Mouse (Mus musculus): ENCODE results near the gene Gcn1l1. TPM values are rescaled to one million over a fixed set of nuclear protein-coding genes. Genes with fewer than 3 reads are reported as not detected.
"Not testable (repeated sequence)": the region's sequence is repeated elsewhere in the genome, so short reads cannot be mapped to it uniquely, and the experiment has no call there.

Gene Gcn1l1
- 52.5 and 61.2 TPM in 2 replicates for polyA plus RNA-seq (2016; fragmentation: Nextera tagmentation; extraction: Ambion mirVana)

DNA sequence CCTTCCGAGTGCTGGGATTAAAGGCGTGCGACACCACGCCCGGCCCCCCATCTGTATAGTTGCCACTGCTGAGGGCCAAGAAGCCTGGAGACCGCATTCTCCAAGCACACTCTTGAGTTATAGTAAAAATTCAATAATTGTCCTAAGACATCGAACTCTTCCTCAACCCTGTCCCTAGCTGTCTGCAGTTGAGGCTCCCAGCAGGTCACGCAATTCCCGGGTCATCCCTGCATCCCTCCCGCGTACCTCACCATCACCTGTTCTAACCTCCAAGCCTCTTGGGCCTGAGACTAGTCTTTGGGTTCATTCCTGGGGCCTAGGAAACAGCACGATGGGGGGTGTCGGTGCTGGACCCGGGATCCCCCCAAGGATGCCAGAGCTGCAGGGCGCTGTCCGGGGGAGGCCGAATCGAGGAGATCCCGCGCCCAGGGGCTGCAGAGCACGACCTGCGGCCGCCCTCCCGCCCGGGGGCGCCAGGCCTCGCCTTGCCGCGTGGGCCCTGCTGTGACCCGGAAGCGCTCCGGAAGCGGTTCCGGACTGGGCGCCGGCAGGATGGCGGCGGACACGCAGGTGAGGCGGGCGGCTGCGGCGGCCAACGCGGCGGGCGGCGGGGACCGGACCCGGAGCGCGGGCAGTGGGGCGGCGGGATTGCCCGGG is at the start of gene Gcn1l1:
Gene Gcn1l1, plus strand, starts transcription at position 518 of the 657 bp plus-strand sequence.
- H3K27ac ChIP-seq (replicated peaks), result peak within 1 kb of the TSS; percentile 92
- DNase-seq (ENCODE audit: low spot score), result peak; percentile 85
- peaks cover 64% of the 10 kb centered on the region for H3K36me3 ChIP-seq
- peaks cover 77% of the 10 kb centered on the region for H3K4me1 ChIP-seq
- no peaks in the 10 kb centered on the region for H3K9me3 ChIP-seq (replicated peaks)
- 2% methylated on average over 55 of the region's 55 CpGs for WGBS
- no peaks in the 10 kb centered on the region for H3K27me3 ChIP-seq (ENCODE audit: low read depth, poor library complexity, severe bottlenecking)
- H3K4me3 ChIP-seq, result peak within 1 kb of the TSS; percentile 99

DNA sequence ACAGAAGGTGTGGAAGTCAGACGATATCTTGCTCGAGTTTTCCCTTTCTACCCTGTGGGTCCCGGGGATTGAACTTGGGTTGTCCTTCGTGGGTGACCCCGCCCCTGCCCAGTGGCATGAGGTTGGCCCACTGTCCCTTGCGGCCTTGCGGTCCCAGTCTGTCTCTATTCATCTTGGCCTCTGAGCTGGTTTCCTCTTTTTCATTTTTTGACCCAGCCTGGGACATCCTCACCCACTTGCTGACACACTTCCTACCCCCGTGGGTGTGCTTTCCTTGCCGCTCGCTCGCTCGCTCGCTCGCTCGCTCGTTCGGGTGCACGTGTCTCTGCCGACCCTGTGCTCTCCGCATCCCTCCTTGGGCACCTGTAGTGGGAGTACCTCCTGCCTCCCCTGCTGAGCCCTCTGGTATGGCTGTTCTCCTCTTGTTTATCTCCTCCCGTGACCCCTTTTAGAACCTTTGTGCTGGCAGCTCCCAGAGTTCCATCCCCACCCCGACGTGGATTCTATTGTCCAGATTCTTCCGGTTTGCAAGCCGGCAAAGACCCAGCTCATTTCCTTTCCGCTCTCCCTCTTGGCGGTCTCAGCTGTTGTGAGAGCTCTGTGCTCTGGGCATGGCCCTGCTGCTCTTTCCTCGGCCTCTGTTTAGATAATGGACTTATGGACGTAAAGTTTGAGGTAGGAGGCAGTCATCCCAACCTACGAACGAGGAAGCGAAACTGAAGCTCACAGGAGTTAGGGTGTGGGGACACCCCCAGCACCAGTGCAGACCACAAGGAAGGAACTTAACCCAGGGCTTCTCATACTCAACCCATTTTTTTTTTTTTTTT is 48.8 kb upstream of the Gcn1l1 start:
- Histone ChIP-seq H3K36me3 (peaks cover 20% of the 10 kb centered on the region), H3K9me3 (replicated peaks) (no peaks in the 10 kb centered on the region), H3K4me3 (no peak overlapping the region), H3K4me1 (peaks cover 28% of the 10 kb centered on the region), H3K27ac (replicated peaks) (no peak overlapping the region; the same call in 1 of the 2 replicates), H3K27me3 (ENCODE audit: low read depth, poor library complexity, severe bottlenecking) (no peaks in the 10 kb centered on the region)
- DNase-seq (ENCODE audit: low spot score), result no peak
- WGBS, result 81% methylated on average over 32 of the region's 32 CpGs

DNA sequence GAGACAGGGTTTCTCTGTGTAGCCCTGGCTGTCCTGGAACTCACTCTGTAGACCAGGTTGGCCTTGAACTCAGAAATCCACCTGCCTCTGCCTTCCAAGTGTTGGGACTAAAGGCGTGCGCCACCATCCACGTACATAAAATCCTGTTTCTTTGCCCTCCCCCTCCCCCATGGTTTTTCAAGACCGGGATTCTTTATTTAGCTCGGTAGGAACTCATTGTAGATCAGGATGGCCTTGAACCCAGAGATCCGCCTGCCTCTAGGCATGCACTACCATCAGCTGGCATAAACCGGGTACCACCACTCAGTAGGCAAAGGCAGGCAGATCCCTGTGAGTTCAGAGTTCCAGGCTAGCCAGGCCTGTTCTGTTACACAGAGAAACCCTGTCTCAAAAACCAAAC is 48.1 kb upstream of the Gcn1l1 start:
- no peak for DNase-seq (ENCODE audit: low spot score)
- H3K4me3 ChIP-seq, result no peak overlapping the region
- H3K27me3 ChIP-seq (ENCODE audit: low read depth, poor library complexity, severe bottlenecking), result no peaks in the 10 kb centered on the region
- H3K27ac ChIP-seq (replicated peaks), result no peak overlapping the region
- H3K9me3 ChIP-seq (replicated peaks), result no peaks in the 10 kb centered on the region
- 94% methylated on average over 7 of the region's 7 CpGs for WGBS
- H3K36me3 ChIP-seq, result peaks cover 20% of the 10 kb centered on the region
- H3K4me1 ChIP-seq, result peaks cover 32% of the 10 kb centered on the region

DNA sequence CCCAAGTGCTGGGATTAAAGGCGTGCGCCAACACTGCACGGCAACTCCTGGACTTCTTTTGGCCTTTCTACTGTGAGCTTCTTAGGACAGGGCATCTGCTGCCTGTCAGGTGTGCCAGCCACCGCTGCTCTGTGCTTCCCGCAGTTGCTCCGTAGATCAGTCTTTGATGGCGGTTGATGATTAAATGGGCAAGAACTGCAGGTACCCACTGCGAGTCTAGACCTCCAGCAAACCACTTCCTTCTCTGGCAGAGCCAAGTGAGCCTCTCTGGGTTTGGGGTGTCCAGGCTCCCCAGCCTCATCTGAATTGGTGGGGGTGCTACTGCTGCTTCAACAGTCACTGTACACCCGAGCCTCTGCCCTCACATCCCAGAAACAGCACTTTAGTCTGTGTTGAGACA is 47.6 kb upstream of the Gcn1l1 start:
- Histone ChIP-seq H3K4me3 (no peak overlapping the region), H3K9me3 (replicated peaks) (no peaks in the 10 kb centered on the region), H3K27me3 (ENCODE audit: low read depth, poor library complexity, severe bottlenecking) (no peaks in the 10 kb centered on the region), H3K36me3 (peaks cover 20% of the 10 kb centered on the region), H3K4me1 (peaks cover 35% of the 10 kb centered on the region), H3K27ac (replicated peaks) (no peak overlapping the region)
- WGBS, result 96% methylated on average over 9 of the region's 9 CpGs
- no peak for DNase-seq (ENCODE audit: low spot score)

DNA sequence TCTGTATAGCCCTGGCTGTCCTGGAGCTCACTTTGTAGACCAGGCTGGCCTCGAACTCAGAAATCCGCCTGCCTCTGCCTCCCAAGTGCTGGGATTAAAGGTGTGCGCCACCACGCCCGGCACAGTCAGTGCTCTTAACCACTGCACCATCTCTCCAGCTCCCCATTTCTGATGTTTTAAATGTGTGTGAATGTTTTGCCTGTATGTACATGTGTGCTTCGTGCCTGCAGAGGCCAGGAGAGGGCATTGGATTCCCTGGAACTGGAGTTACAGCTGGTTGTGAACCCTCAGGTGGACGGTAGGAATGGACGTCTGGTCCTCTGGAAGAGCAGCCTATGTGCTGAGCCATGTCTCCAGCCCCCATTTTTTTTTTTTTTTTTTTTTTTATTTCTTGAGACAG is 46.8 kb upstream of the Gcn1l1 start:
- Histone ChIP-seq H3K36me3 (peaks cover 20% of the 10 kb centered on the region), H3K4me1 (peaks cover 42% of the 10 kb centered on the region)
- not testable (repeated sequence) for H3K9me3 ChIP-seq (replicated peaks); DNase-seq (ENCODE audit: low spot score); H3K27ac ChIP-seq (replicated peaks); H3K27me3 ChIP-seq (ENCODE audit: low read depth, poor library complexity, severe bottlenecking); H3K4me3 ChIP-seq
- 96% methylated on average over 8 of the region's 8 CpGs for WGBS

DNA sequence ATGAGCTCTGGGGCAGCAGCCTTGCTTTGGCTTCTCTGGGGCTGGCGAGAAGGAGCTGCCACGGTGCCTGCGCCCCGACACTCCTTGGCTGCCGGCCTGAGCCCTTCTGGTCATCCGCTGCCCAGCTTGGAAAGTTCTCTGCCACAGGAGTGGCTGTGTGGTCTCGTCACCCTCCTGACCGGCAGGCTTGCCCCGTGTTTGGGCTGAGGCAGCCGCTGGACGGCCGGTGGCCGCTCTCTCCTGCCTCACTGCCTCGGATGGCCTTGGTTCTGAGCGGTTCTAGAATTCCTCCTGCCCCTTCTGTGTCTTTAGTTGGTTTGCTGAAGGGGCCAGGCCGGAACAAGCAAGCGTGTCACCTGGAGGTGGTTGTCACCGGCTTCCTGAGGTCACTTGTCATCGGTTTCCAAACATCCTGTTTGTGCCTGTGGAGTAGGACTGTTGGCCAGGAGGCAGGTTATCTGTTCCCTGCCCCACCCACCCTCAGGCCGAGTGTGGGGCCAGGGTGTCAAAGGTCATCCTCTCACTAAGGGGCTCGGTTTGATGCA is 44.7 kb upstream of the Gcn1l1 start:
- Histone ChIP-seq H3K9me3 (replicated peaks) (no peaks in the 10 kb centered on the region), H3K4me1 (peaks cover 52% of the 10 kb centered on the region), H3K27me3 (ENCODE audit: low read depth, poor library complexity, severe bottlenecking) (no peaks in the 10 kb centered on the region), H3K27ac (replicated peaks) (peak overlapping the region; percentile 69), H3K36me3 (peaks cover 15% of the 10 kb centered on the region), H3K4me3 (no peak overlapping the region)
- WGBS, result 79% methylated on average over 21 of the region's 21 CpGs
- no peak for DNase-seq (ENCODE audit: low spot score)

DNA sequence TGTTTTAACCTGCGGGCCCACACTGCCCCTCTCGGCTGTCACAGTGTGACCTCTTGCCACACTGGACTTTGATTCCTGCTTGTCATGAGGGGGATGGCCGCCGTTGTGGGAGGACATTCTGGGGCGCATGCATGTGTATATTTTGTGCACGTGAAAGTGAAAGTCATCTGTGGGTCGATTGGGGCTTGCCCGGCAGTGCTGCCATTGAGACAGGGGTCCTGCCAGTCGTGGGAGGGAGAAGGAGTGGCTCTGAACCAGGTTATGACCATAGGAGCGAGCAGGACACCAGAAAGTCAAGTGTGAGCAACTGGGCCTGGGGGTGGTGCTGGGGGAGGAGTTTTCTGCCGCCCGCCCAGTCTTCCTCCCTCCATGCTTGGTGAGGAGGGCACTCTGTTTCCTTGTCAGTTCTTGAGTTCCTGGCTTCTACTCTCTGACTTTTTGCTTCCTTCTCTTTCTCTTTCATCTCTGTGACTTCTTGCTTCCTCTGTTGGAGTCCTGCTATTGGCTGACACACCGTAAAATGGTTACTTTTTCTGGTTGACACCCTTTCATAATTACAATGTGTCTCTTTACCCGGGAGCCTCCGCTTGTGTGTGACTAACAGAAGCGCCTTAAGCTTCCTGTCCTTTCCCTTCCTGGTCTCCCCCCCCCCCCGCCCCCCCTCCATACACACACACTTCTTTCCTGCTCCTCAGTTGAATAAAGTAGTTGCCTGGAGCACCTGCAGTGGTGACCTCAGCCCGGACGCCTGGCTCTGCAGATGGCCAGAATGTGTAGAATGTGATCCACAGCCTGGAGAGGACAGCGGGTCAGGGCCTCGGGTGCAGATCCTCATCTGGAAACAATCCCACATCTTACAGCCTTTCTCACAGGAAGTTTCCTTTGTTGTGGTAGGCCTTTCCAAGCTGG is 43.2 kb upstream of the Gcn1l1 start:
- 75% methylated on average over 21 of the region's 21 CpGs for whole genome bisulfite sequencing
- no peak overlapping the region for H3K4me3 ChIP-seq
- peaks cover 6% of the 10 kb centered on the region; the same call in 1 of the 2 replicates for H3K36me3 ChIP-seq
- no peaks in the 10 kb centered on the region for H3K27me3 ChIP-seq (ENCODE audit: low read depth, poor library complexity, severe bottlenecking)
- peak overlapping the region; percentile 46 for H3K27ac ChIP-seq (replicated peaks)
- H3K4me1 ChIP-seq, result peaks cover 58% of the 10 kb centered on the region
- no peak for DNase-seq (ENCODE audit: low spot score)
- no peaks in the 10 kb centered on the region for H3K9me3 ChIP-seq (replicated peaks)

DNA sequence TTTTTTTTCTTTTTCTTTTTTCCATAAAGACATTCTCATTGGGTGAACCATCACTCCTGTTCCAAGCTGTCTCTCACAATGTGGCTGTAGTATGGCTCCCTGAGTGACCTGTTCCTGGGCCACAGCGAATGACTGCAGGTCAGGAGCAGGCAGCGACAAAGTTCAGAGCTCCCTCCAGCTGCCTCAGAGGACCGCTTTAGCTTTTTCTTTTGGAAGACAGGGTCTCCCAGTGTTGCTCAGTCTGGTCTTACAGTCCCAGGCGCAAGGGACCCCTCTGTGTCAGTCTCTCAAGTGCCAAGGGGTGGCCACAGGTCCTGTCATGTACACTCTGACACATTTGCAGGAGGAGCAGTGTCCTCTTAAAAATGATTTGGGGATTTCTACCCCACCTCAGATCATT is 42.5 kb upstream of the Gcn1l1 start:
- H3K4me3 ChIP-seq, result no peak overlapping the region
- H3K36me3 ChIP-seq, result peaks cover 1% of the 10 kb centered on the region; the same call in 1 of the 2 replicates
- WGBS, result 84% methylated on average over 4 of the region's 4 CpGs
- H3K27me3 ChIP-seq (ENCODE audit: low read depth, poor library complexity, severe bottlenecking), result no peaks in the 10 kb centered on the region
- no peak for DNase-seq (ENCODE audit: low spot score)
- no peaks in the 10 kb centered on the region for H3K9me3 ChIP-seq (replicated peaks)
- H3K4me1 ChIP-seq, result peaks cover 58% of the 10 kb centered on the region
- H3K27ac ChIP-seq (replicated peaks), result no peak overlapping the region

DNA sequence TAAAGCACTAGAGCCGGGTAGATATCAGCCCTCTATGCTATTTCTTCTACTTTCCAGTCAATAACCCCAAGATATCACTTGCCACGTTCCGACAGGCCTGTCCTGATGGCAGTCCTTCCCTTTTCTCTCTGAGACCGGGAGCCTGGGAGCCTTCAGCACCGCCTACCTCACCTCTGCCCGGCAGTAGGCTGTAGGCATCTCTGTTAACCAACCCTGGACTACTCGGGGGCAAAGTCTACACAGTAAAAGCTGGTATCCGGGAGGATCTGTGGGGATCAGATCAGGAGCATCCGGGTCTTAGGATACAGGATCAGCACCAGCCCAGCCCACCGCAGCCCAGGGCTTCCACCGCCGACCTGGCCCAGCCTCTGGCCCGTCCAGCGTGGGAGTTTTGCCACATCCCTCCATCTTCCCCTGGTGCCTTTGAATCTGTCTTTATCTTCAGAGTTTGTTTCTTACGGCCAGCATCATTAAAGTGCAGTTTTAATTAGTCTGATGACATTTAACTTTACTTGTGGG is 42.0 kb upstream of the Gcn1l1 start:
- no peaks in the 10 kb centered on the region for H3K36me3 ChIP-seq
- no peaks in the 10 kb centered on the region for H3K27me3 ChIP-seq (ENCODE audit: low read depth, poor library complexity, severe bottlenecking)
- DNase-seq (ENCODE audit: low spot score), result no peak
- no peak overlapping the region; the same call in 1 of the 2 replicates for H3K27ac ChIP-seq (replicated peaks)
- WGBS, result 78% methylated on average over 15 of the region's 15 CpGs
- H3K9me3 ChIP-seq (replicated peaks), result no peaks in the 10 kb centered on the region
- H3K4me1 ChIP-seq, result peaks cover 58% of the 10 kb centered on the region
- no peak overlapping the region for H3K4me3 ChIP-seq

DNA sequence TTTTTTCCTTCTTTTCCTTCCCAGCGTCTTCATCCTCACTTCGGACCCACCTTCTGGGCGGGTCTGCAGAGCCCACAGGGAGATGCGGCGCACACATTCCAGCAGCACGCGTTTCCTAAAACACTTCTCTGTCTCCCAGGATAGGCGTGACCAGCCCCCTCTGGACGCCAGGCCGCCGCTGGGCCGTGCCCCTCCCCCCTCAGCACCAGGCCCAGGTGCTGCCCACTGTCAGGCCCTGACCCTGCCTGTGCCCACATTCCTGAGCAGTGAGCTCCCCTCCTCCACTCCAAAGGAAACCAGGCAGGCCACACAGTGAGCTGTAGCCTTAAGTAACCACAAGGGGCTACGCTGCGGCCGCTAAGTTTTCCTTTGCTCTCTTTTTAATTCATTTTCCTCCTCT is 41.1 kb upstream of the Gcn1l1 start:
- peak overlapping the region; percentile 35 for H3K4me3 ChIP-seq
- H3K36me3 ChIP-seq, result no peaks in the 10 kb centered on the region
- DNase-seq (ENCODE audit: low spot score), result peak; percentile 59
- H3K27me3 ChIP-seq (ENCODE audit: low read depth, poor library complexity, severe bottlenecking), result no peaks in the 10 kb centered on the region
- H3K27ac ChIP-seq (replicated peaks), result peak overlapping the region; percentile 76
- H3K4me1 ChIP-seq, result peaks cover 58% of the 10 kb centered on the region
- no peaks in the 10 kb centered on the region for H3K9me3 ChIP-seq (replicated peaks)
- WGBS, result 6% methylated on average over 15 of the region's 15 CpGs

DNA sequence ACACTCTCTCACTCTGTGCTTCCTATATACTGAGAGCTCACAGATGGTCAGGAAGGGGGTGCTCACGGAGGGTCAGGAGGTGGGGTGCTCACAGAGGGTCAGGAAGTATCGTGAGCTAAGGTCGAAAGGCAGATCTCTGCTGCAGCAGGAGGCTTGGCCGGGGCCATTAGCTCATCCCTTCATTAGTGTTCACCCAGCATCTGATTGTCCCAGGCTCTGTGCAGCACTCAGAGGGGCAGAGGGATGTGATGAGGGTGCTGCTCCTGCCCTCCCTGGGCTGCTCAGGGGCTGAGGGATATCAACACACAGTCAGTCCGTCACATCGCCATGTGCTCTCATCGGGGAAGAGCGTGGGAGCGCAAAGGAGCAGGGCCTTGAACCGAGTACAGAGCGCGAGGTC is 40.6 kb upstream of the Gcn1l1 start:
- Histone ChIP-seq H3K27me3 (ENCODE audit: low read depth, poor library complexity, severe bottlenecking) (no peaks in the 10 kb centered on the region), H3K9me3 (replicated peaks) (no peaks in the 10 kb centered on the region), H3K4me3 (peak overlapping the region; percentile 35; the same call in 1 of the 2 replicates), H3K4me1 (peaks cover 62% of the 10 kb centered on the region), H3K36me3 (no peaks in the 10 kb centered on the region), H3K27ac (replicated peaks) (peak overlapping the region; percentile 76)
- DNase-seq (ENCODE audit: low spot score), result no peak
- WGBS, result 48% methylated on average over 12 of the region's 12 CpGs

DNA sequence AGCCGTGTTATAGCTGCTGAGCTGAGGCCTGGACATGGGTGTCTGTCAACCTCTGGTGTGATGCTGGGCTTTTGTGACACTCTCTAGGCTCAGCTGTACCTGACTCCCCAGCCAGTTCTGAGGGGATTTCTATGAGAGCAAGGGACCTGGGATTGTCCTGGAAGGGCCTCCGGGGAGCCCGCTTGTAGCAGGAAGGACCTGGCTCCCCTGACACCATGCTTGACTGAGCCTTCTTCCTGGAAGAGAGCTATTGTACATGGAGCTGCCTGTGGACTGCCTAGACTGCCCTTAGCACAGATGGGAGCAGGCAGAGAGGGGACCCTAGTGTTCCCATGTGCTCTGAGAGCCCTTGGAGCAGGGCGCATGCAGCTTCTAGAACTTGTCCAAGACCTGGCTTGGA is 39.6 kb upstream of the Gcn1l1 start:
- Histone ChIP-seq H3K9me3 (replicated peaks) (no peaks in the 10 kb centered on the region), H3K4me3 (no peak overlapping the region), H3K4me1 (peaks cover 67% of the 10 kb centered on the region), H3K27ac (replicated peaks) (peak overlapping the region; percentile 76; the same call in 1 of the 2 replicates), H3K27me3 (ENCODE audit: low read depth, poor library complexity, severe bottlenecking) (no peaks in the 10 kb centered on the region), H3K36me3 (no peaks in the 10 kb centered on the region)
- WGBS, result 89% methylated on average over 4 of the region's 4 CpGs
- DNase-seq (ENCODE audit: low spot score), result no peak

All from midbrain, embryonic 10.5 days (tissue).